Mouse (Mus musculus): ENCODE data around the gene Otulinl. TPM values are rescaled to one million over a fixed set of nuclear protein-coding genes. Genes with fewer than 3 reads are reported as not detected.
A peak's percentile ranks its signal among the peaks of the same experiment; 100 is the strongest.

Gene Otulinl
- polyA plus RNA-seq, 1 experiment from 2014 or later, result 58.5 TPM

DNA sequence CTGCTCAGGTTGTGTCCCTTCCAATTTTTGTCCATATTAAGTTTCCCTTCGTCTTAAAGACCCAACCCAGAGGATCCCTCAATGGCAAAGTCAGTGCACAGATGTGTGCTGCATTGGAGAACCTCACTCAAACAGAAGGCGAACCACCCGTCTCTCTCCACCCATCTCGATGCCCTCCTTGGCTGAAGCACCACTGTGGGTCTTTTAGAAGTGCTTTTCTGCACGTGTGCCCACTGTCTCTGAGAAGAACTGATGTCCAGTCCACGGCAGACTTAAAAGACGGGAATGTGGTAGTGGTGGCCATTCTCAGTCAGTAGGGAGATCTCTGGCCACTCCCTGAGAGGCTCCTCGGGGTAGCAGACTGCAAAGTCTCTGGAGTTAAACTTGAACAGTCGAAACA is 24.8 kb downstream of the Otulinl start:
- Histone ChIP-seq H3K9me3 (ENCODE audit: low read length) (no peaks in the 10 kb centered on the region), H3K4me1 (ENCODE audit: insufficient read depth, low read depth, low read length) (no peaks in the 10 kb centered on the region), H3K9ac (replicated peaks; ENCODE audit: low read depth) (no peak overlapping the region), H3K27ac (ENCODE audit: low read length) (no peak overlapping the region), H3K4me2 (replicated peaks; ENCODE audit: low read depth, low read length) (no peak overlapping the region), H3K36me3 (ENCODE audit: insufficient read depth, low read length) (no peaks in the 10 kb centered on the region), H3K4me3 (ENCODE audit: low read depth, low read length) (no peak overlapping the region), H3K27me3 (replicated peaks; ENCODE audit: insufficient read depth, low read length) (no peaks in the 10 kb centered on the region)
- no peak for DNase-seq (ENCODE audit: low spot score)
- TF ChIP-seq EP300 (IDR thresholded peaks at IDR 0.05) (no peak), CTCF (IDR thresholded peaks at IDR 0.05) (no peak)
- ATAC-seq, result no peak
- 76% methylated on average over 9 of the region's 9 CpGs for WGBS

DNA sequence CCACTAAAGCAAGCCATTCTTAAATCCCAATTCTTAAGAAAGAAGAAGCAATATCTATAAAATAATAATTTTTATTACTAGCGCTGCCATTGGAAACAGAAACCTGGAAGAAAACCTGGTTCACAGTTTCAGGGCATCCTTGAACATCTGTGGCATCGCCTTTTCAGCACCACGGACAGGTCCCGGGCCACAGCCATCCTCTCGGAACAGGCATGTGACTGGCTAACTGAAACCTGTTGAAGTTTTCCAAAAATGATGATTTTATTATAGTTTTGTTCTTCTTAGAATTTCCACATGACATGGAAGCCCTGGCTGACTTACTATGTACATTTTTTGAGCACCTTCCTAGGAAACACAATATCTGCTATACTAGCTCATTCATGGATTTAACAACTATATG is 26.4 kb downstream of the Otulinl start:
- Histone ChIP-seq H3K4me3 (ENCODE audit: low read depth, low read length) (no peak overlapping the region), H3K9ac (replicated peaks; ENCODE audit: low read depth) (no peak overlapping the region), H3K9me3 (ENCODE audit: low read length) (no peaks in the 10 kb centered on the region), H3K4me1 (ENCODE audit: insufficient read depth, low read depth, low read length) (no peaks in the 10 kb centered on the region), H3K27ac (ENCODE audit: low read length) (no peak overlapping the region), H3K36me3 (ENCODE audit: insufficient read depth, low read length) (no peaks in the 10 kb centered on the region), H3K4me2 (replicated peaks; ENCODE audit: low read depth, low read length) (no peak overlapping the region), H3K27me3 (replicated peaks; ENCODE audit: insufficient read depth, low read length) (no peaks in the 10 kb centered on the region)
- DNase-seq (ENCODE audit: low spot score) (peak; percentile 53), ATAC-seq (no peak)
- WGBS, result 18% methylated on average over 5 of the region's 5 CpGs
- no peak for TF ChIP-seq CTCF (IDR thresholded peaks at IDR 0.05)
- TF ChIP-seq EP300 (IDR thresholded peaks at IDR 0.05), result no peak

GRCm38 (mm10) chr15:27647686-27648085 is 33.7 kb downstream of the Otulinl start:
- no peaks in the 10 kb centered on the region for H3K9me3 ChIP-seq (ENCODE audit: low read length)
- no peak overlapping the region for H3K9ac ChIP-seq (replicated peaks; ENCODE audit: low read depth)
- TF ChIP-seq EP300 (IDR thresholded peaks at IDR 0.05) (no peak), CTCF (IDR thresholded peaks at IDR 0.05) (peak; percentile 59)
- 43% methylated on average over 3 of the region's 3 CpGs for WGBS
- no peaks in the 10 kb centered on the region for H3K27me3 ChIP-seq (replicated peaks; ENCODE audit: insufficient read depth, low read length)
- H3K4me1 ChIP-seq (ENCODE audit: insufficient read depth, low read depth, low read length), result no peaks in the 10 kb centered on the region
- no peaks in the 10 kb centered on the region for H3K36me3 ChIP-seq (ENCODE audit: insufficient read depth, low read length)
- DNase-seq (ENCODE audit: low spot score) (peak; percentile 49), ATAC-seq (no peak)
- no peak overlapping the region for H3K4me3 ChIP-seq (ENCODE audit: low read depth, low read length)
- no peak overlapping the region for H3K4me2 ChIP-seq (replicated peaks; ENCODE audit: low read depth, low read length)
- no peak overlapping the region for H3K27ac ChIP-seq (ENCODE audit: low read length)

DNA sequence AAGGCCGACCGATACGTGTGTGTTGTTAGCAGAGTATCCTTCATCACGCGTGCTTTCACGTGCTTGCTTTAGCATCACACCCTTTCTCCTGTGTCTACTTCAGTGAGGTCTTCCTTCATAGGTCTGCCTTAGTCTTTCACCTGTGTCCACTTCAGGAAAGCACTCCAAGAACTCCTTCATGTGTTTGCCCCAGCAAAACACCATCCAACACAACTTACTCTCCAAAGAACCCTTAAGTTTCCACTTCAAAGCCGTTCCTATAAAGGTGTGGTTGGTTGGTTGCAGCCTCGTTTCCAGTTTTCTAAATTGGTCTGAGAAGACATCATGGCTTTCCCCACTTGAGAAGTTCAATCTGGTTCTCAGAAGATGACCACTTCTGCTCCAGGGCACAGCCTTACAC is 34.7 kb downstream of the Otulinl start:
- peak; percentile 50 for DNase-seq (ENCODE audit: low spot score)
- no peak overlapping the region for H3K4me2 ChIP-seq (replicated peaks; ENCODE audit: low read depth, low read length)
- TF ChIP-seq EP300 (IDR thresholded peaks at IDR 0.05), result no peak
- TF ChIP-seq CTCF (IDR thresholded peaks at IDR 0.05), result no peak
- H3K27ac ChIP-seq (ENCODE audit: low read length), result no peak overlapping the region
- no peaks in the 10 kb centered on the region for H3K9me3 ChIP-seq (ENCODE audit: low read length)
- no peaks in the 10 kb centered on the region for H3K27me3 ChIP-seq (replicated peaks; ENCODE audit: insufficient read depth, low read length)
- no peak overlapping the region for H3K9ac ChIP-seq (replicated peaks; ENCODE audit: low read depth)
- no peaks in the 10 kb centered on the region for H3K36me3 ChIP-seq (ENCODE audit: insufficient read depth, low read length)
- H3K4me3 ChIP-seq (ENCODE audit: low read depth, low read length), result no peak overlapping the region
- WGBS, result 69% methylated on average over 8 of the region's 8 CpGs
- H3K4me1 ChIP-seq (ENCODE audit: insufficient read depth, low read depth, low read length), result no peaks in the 10 kb centered on the region
- peak; percentile 72 for ATAC-seq

- H3K27ac ChIP-seq (ENCODE audit: low read length), result no peak overlapping the region
- DNase-seq (ENCODE audit: low spot score) (no peak), ATAC-seq (no peak)
- H3K4me1 ChIP-seq (ENCODE audit: insufficient read depth, low read depth, low read length), result no peaks in the 10 kb centered on the region
- H3K9ac ChIP-seq (replicated peaks; ENCODE audit: low read depth), result no peak overlapping the region
- H3K36me3 ChIP-seq (ENCODE audit: insufficient read depth, low read length), result no peaks in the 10 kb centered on the region
- H3K4me3 ChIP-seq (ENCODE audit: low read depth, low read length), result no peak overlapping the region
- H3K9me3 ChIP-seq (ENCODE audit: low read length), result no peaks in the 10 kb centered on the region
- TF ChIP-seq CTCF (IDR thresholded peaks at IDR 0.05) (no peak), EP300 (IDR thresholded peaks at IDR 0.05) (no peak)
- WGBS, result 75% methylated on average over 3 of the region's 3 CpGs
- H3K4me2 ChIP-seq (replicated peaks; ENCODE audit: low read depth, low read length), result no peak overlapping the region
- H3K27me3 ChIP-seq (replicated peaks; ENCODE audit: insufficient read depth, low read length), result no peaks in the 10 kb centered on the region
These were observed 36.1 kb downstream of the Otulinl start for GRCm38 (mm10) chr15:27645250-27645649.

GRCm38 (mm10) chr15:27642895-27643294 is 38.5 kb downstream of the Otulinl start:
- TF ChIP-seq EP300 (IDR thresholded peaks at IDR 0.05), result no peak
- peak; percentile 78 for TF ChIP-seq CTCF (IDR thresholded peaks at IDR 0.05)
- Histone ChIP-seq H3K27ac (ENCODE audit: low read length) (no peak overlapping the region), H3K36me3 (ENCODE audit: insufficient read depth, low read length) (no peaks in the 10 kb centered on the region), H3K9me3 (ENCODE audit: low read length) (no peaks in the 10 kb centered on the region), H3K9ac (replicated peaks; ENCODE audit: low read depth) (no peak overlapping the region), H3K4me3 (ENCODE audit: low read depth, low read length) (no peak overlapping the region), H3K4me1 (ENCODE audit: insufficient read depth, low read depth, low read length) (no peaks in the 10 kb centered on the region), H3K27me3 (replicated peaks; ENCODE audit: insufficient read depth, low read length) (no peaks in the 10 kb centered on the region), H3K4me2 (replicated peaks; ENCODE audit: low read depth, low read length) (no peak overlapping the region)
- peak; percentile 34 for DNase-seq (ENCODE audit: low spot score)
- 81% methylated on average over 3 of the region's 3 CpGs for WGBS
- ATAC-seq, result no peak

DNA sequence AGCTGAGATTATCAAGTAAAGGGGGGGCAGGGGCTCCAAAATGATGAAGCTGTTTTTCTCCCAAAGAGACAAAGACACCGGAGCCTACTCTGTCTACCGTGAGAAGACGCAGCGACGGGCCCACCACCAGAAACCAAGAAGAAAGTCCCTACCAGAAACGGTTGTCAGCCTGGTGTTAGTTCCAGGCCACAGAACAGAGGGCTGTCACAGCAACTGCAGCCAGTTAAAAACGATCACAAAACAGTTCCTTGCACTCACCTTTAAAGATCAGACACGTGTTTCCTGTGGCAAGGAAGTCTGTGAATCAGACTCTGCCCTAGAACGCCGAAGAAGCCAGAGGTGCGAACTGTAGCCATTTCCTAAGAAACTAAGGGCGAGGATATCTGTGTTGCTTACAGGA is 40.2 kb downstream of the Otulinl start:
- no peak overlapping the region for H3K4me2 ChIP-seq (replicated peaks; ENCODE audit: low read depth, low read length)
- TF ChIP-seq EP300 (IDR thresholded peaks at IDR 0.05) (no peak), CTCF (IDR thresholded peaks at IDR 0.05) (no peak)
- no peak overlapping the region for H3K9ac ChIP-seq (replicated peaks; ENCODE audit: low read depth)
- H3K9me3 ChIP-seq (ENCODE audit: low read length), result no peaks in the 10 kb centered on the region
- no peak for ATAC-seq
- H3K4me1 ChIP-seq (ENCODE audit: insufficient read depth, low read depth, low read length), result no peaks in the 10 kb centered on the region
- no peak for DNase-seq (ENCODE audit: low spot score)
- H3K4me3 ChIP-seq (ENCODE audit: low read depth, low read length), result no peak overlapping the region
- 41% methylated on average over 12 of the region's 12 CpGs for WGBS
- no peaks in the 10 kb centered on the region for H3K36me3 ChIP-seq (ENCODE audit: insufficient read depth, low read length)
- no peak overlapping the region for H3K27ac ChIP-seq (ENCODE audit: low read length)
- H3K27me3 ChIP-seq (replicated peaks; ENCODE audit: insufficient read depth, low read length), result no peaks in the 10 kb centered on the region
